Mouse (Mus musculus) urinary bladder, postnatal 4 days (tissue): ENCODE results near the gene Ift172.
A peak's percentile ranks its signal among the peaks of the same experiment; 100 is the strongest.

ENCODE experiments used
- DNase-seq, 2 experiments: peaks; one replicate each; pipeline ENCODE4 v3.0.0; 2021 to 2022; ENCODE audit warnings: low spot score in 2 of 2

The Ift172 gene

GRCm38 (mm10) chr5:31290521-31291360 lies at the start of gene Ift172:
Gene Ift172 (minus strand): TSS chr5:31291116.
- DNase-seq = peak; percentile 93 to 95

GRCm38 (mm10) chr5:31328255-31328654 lies 37.3 kb upstream of the Ift172 start:
- no peak for DNase-seq

GRCm38 (mm10) chr5:31326850-31327249 lies 35.9 kb upstream of the Ift172 start:
- no peak for DNase-seq

- DNase-seq = no peak
Measured at GRCm38 (mm10) chr5:31324085-31324484, 33.2 kb upstream of the Ift172 start.

- DNase-seq = no peak
Measured at GRCm38 (mm10) chr5:31322776-31323175, 31.9 kb upstream of the Ift172 start.

- DNase-seq = no peak
Measured at GRCm38 (mm10) chr5:31312806-31313205, 21.9 kb upstream of the Ift172 start.

- DNase-seq = no peak
Measured at GRCm38 (mm10) chr5:31303093-31303492, 12.2 kb upstream of the Ift172 start.

- no peak for DNase-seq
Measured at GRCm38 (mm10) chr5:31301866-31302265, 10.9 kb upstream of the Ift172 start.

GRCm38 (mm10) chr5:31298486-31298885 lies 7.6 kb upstream of the Ift172 start:
- DNase-seq = no peak

GRCm38 (mm10) chr5:31297981-31298380 lies 7.1 kb upstream of the Ift172 start:
- DNase-seq = no peak

- DNase-seq = no peak
Measured at GRCm38 (mm10) chr5:31297047-31297757, 6.3 kb upstream of the Ift172 start, which contains the start of gene Gckr. Gene Gckr (plus strand): TSS chr5:31297443.

GRCm38 (mm10) chr5:31295606-31296141 lies 4.8 kb upstream of the Ift172 start, which contains the start of gene Fndc4:
Gene Fndc4 (minus strand): TSS chr5:31296080.
- peak in 1 of 2 experiments; percentile 37 for DNase-seq

GRCm38 (mm10) chr5:31294964-31295605 lies 4.2 kb upstream of the Ift172 start:
- DNase-seq = no peak

GRCm38 (mm10) chr5:31291361-31291688 lies 409 bp upstream of the Ift172 start:
- no peak for DNase-seq

GRCm38 (mm10) chr5:31289626-31290230 lies 1.2 kb downstream of the Ift172 start:
- no peak for DNase-seq

- DNase-seq = no peak
Measured at GRCm38 (mm10) chr5:31288655-31289054, 2.3 kb downstream of the Ift172 start.

GRCm38 (mm10) chr5:31288225-31288624 lies 2.7 kb downstream of the Ift172 start:
- no peak for DNase-seq

GRCm38 (mm10) chr5:31279245-31279988 lies 11.5 kb downstream of the Ift172 start:
- DNase-seq = no peak

GRCm38 (mm10) chr5:31273018-31273417 lies 17.9 kb downstream of the Ift172 start:
- DNase-seq = no peak

- no peak for DNase-seq
Measured at GRCm38 (mm10) chr5:31267686-31268085, 23.2 kb downstream of the Ift172 start.

- DNase-seq = no peak
Measured at GRCm38 (mm10) chr5:31266101-31266500, 24.8 kb downstream of the Ift172 start.
